Mouse (Mus musculus) liver, embryonic 13.5 days (tissue): ENCODE results near the gene Gpr142. TPM values are rescaled to one million over a fixed set of nuclear protein-coding genes. Genes with fewer than 3 reads are reported as not detected.
A peak's percentile ranks its signal among the peaks of the same experiment; 100 is the strongest.

Experiments
- ATAC-seq: fragments of 200-750 bp; cut with Nextera tagmentation; 2 replicates; pipeline ENCODE4 v1.8.0; 2017; ENCODE audit warnings: low read depth, mild to moderate bottlenecking, moderate number of reproducible peaks, moderate library complexity
- DNase-seq: peaks from one replicate; pipeline ENCODE4 v3.0.0; 2022
- H3K27ac ChIP-seq: fragments of 300-500 bp; sonication (generic); 2 replicates; pipeline ENCODE4 v1.5.1; 2015; ENCODE audit warnings: moderate library complexity, mild to moderate bottlenecking, inconsistent platforms
- H3K27me3 ChIP-seq: fragments of 300-500 bp; sonication (generic); 2 replicates; pipeline ENCODE4 v1.6.1; 2015; ENCODE audit warnings: mild to moderate bottlenecking, inconsistent platforms
- H3K36me3 ChIP-seq: fragments of 300-500 bp; sonication (generic); 2 replicates; pipeline ENCODE4 v1.6.1; 2015; ENCODE audit warnings: mild to moderate bottlenecking, inconsistent platforms
- H3K4me1 ChIP-seq: fragments of 300-500 bp; sonication (generic); replicated peaks from 2 replicates; pipeline ENCODE4 v1.6.1; 2015; ENCODE audit warnings: inconsistent platforms
- H3K4me2 ChIP-seq: fragments of 300-500 bp; sonication (generic); 2 replicates; pipeline ENCODE4 v1.6.1; 2015; ENCODE audit warnings: inconsistent platforms, mild to moderate bottlenecking, moderate library complexity
- H3K4me3 ChIP-seq: fragments of 300-500 bp; sonication (generic); replicated peaks from 2 replicates; pipeline ENCODE4 v1.5.1; 2015; ENCODE audit warnings: mild to moderate bottlenecking, inconsistent platforms
- H3K9ac ChIP-seq: fragments of 300-500 bp; sonication (generic); 2 replicates; pipeline ENCODE4 v1.6.1; 2015; ENCODE audit warnings: mild to moderate bottlenecking, inconsistent platforms
- H3K9me3 ChIP-seq: fragments of 300-500 bp; sonication (generic); replicated peaks from 2 replicates; pipeline ENCODE4 v1.6.1; 2016; ENCODE audit warnings: inconsistent platforms
- WGBS: fragments of 180-500 bp; shearing (Covaris S2); methylation state at CpG from one replicate; pipeline ENCODE4 v1.1.7; 2015; ENCODE audit not compliant: insufficient replicate concordance; 5-methylcytosine and 5-hydroxymethylcytosine counted together
- polyA plus RNA-seq: library from polyadenylated mRNA; unstranded; fragments of >200 nt; fragmentation: Nextera tagmentation; extraction: Ambion mirVana; gene quantifications from 2 replicates; pipeline ENCODE4 v1.2.1, GENCODE M21; 2015

Gpr142 gene
- polyA plus RNA-seq, 1 experiment from 2014 or later, result not detected

DNA sequence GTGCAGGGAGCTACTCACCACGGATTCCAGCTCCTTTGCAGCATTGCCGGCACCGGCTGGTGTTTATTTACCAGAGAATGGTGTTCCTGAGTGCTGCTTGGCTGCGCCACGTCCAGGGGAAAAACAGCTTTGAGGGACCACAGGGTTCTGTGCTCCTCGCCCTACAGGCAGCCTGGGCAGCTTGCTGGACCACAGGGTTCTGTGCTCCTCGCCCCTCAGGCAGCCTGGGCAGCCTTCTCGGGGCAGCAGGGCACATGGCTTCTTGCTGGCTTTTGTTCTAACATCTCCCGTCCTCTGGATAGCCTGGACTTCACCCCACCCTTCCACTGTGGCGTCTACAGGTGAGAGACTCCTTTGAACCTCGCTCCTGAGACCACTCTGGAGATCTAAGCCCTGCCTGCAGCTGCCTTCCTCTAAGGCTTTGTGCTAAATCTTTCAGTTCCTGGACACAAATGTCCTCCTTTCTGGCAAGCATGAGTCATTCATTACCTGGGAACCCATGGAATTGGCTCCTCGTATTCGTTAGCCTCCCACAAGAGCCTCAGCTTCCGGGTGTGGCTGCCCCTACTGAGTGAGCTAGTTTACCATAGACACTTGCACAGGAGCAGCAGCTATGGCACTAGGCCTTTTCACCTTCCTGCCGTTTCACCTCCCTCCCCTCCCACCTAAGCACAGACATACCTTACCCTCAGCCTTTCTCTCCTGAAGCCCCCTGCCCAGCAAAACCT is 4.0 kb downstream of the Gpr142 start:
- 52% methylated on average over 15 of the region's 15 CpGs for WGBS
- Histone ChIP-seq H3K36me3 (no peaks in the 10 kb centered on the region), H3K27ac (no peak overlapping the region), H3K27me3 (no peaks in the 10 kb centered on the region), H3K9ac (no peak overlapping the region), H3K9me3 (no peaks in the 10 kb centered on the region), H3K4me3 (no peak overlapping the region), H3K4me2 (no peak overlapping the region), H3K4me1 (peaks cover 20% of the 10 kb centered on the region; the same call in 1 of the 2 replicates)
- no peak for DNase-seq
- no peak for ATAC-seq

DNA sequence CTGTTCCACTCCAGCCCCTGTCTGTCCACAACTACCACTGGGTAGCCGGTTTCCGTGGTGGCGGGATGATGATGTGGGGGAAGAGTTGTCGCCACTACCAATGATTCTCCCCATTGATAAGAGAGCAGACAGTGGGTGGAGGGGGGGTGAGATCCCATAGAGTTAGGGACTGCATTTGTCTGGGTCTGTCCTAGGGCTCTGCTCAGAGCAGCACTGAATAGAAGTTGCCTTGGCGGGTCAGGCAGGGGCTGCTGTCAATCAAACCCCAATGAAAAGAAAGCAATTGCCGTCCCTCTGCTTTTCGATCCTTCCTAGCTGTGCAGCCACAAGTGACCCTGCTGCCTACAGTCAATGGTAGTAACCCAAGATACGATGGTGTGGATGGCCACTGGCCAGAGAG is 5.3 kb downstream of the Gpr142 start:
- H3K9me3 ChIP-seq, result no peaks in the 10 kb centered on the region
- no peak for DNase-seq
- H3K9ac ChIP-seq, result no peak overlapping the region
- no peak overlapping the region for H3K4me2 ChIP-seq
- no peaks in the 10 kb centered on the region for H3K27me3 ChIP-seq
- 46% methylated on average over 8 of the region's 8 CpGs for WGBS
- ATAC-seq, result no peak
- no peaks in the 10 kb centered on the region for H3K36me3 ChIP-seq
- H3K4me3 ChIP-seq, result no peak overlapping the region
- peaks cover 20% of the 10 kb centered on the region; the same call in 1 of the 2 replicates for H3K4me1 ChIP-seq
- no peak overlapping the region for H3K27ac ChIP-seq

DNA sequence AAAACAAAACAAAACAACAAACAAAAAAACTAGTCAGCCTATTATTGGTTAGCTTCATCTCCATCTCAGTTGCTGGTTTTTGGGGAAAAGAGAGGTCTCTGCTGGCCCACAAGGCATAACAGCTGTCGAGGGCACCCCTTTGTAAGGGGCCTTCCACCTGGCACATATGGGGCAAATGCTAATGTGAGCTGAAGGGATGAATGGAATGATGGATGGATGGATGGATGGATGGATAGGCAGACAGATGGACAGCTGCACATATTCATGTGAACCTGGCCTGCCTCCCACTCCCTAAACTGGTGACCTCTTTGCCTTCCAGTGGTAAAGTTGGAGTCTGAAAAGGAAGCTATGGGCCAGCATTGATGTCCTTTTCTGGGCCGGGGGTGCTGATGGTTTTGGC is 8.3 kb downstream of the Gpr142 start:
- Histone ChIP-seq H3K9ac (no peak overlapping the region), H3K9me3 (no peaks in the 10 kb centered on the region), H3K27ac (no peak overlapping the region), H3K36me3 (no peaks in the 10 kb centered on the region), H3K27me3 (no peaks in the 10 kb centered on the region), H3K4me3 (no peak overlapping the region), H3K4me1 (peaks cover 27% of the 10 kb centered on the region; the same call in 1 of the 2 replicates), H3K4me2 (no peak overlapping the region)
- no peak for DNase-seq
- WGBS, result 52% methylated on average over 2 of the region's 2 CpGs
- ATAC-seq, result no peak

DNA sequence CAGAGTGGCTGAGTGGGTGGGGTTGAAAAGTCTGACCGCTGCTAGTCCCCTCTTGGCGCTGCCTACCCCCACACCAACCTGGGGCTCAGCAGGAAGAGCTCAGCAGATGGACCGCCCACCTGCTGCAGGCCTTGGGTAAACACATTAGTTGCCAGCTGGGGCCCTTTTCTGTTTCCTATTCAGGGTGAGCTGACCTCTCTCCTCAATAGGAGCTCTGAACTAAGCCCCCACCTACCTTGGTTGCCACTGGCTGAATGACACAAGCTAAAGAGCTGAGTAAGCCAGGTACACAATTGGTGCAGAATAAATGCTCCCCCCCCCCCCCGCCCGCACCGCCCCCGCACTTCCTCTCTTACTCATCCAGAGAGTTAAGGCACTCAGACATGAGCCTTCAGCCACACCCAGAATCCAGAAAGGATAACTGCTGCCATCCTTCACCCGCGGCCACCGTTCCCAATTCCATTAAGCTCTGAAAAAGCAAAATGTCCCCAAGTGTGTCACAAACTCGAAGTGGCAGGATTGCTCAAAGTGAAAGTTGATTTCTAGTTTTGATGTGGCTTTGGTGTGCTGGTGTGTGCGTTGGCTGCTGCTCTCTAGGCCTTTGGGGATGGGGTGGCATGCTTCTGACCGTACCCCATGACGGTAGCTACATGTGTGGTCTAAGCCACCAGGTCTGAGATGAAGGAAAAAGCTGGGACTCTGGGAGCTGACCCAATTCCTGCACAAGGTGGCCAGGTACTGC is 9.1 kb downstream of the Gpr142 start:
- H3K9ac ChIP-seq, result no peak overlapping the region

DNA sequence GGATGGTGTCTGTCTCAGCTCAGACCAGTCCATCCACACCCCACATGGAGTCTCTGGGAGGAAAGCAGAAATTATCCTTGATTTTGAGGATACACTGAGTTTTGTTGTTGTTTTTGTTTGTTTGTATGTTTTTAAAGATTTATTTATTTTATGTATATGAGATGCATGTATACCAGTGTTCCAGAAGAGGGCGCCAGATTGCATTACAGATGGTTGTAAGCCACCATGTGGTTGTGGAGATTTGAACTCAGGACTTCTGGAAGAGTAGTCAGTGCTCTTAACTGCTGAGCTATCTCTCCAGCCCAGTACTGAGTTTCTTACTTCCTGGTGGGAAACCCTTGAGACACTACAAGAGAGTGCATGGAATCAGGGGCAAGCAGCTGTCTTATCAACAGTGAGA is 10.6 kb downstream of the Gpr142 start:
- H3K27me3 ChIP-seq, result no peaks in the 10 kb centered on the region
- no peak overlapping the region for H3K9ac ChIP-seq
- H3K9me3 ChIP-seq, result no peaks in the 10 kb centered on the region
- DNase-seq, result no peak
- 50% methylated on average over 1 of the region's 1 CpGs for WGBS
- ATAC-seq, result no peak
- no peak overlapping the region for H3K4me3 ChIP-seq
- H3K4me2 ChIP-seq, result no peak overlapping the region
- no peak overlapping the region for H3K27ac ChIP-seq
- H3K36me3 ChIP-seq, result no peaks in the 10 kb centered on the region
- H3K4me1 ChIP-seq, result peaks cover 28% of the 10 kb centered on the region

More for the DNA sequence above, 9.1 kb downstream of the Gpr142 start:
- ATAC-seq (peak; percentile 34; the same call in 1 of the 2 replicates), DNase-seq (no peak)
- no peak overlapping the region for H3K27ac ChIP-seq
- peaks cover 29% of the 10 kb centered on the region for H3K4me1 ChIP-seq
- no peak overlapping the region for H3K4me2 ChIP-seq
- H3K36me3 ChIP-seq, result no peaks in the 10 kb centered on the region
- H3K4me3 ChIP-seq, result no peak overlapping the region
- no peaks in the 10 kb centered on the region for H3K27me3 ChIP-seq
- WGBS, result 32% methylated on average over 14 of the region's 14 CpGs
- H3K9me3 ChIP-seq, result no peaks in the 10 kb centered on the region

DNA sequence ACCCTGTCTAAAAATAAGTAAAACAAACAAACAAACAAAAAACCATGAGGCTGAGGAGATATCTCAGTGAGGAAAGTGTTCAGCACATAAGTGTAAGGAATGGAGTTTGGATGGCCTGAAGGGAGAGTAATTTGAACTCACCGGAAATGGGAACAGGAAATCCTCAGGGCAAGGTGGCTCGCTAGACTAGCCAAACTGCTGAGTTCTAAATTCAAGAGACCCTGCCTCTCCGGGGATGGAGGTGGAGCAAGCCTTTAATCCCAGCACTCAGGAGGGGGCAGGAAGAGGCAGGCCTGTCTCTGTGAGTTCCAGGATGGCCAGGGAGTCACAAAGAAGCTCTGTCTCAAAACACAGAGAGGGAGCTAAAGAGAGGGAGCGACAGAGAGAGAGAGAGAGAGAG is 11.6 kb downstream of the Gpr142 start:
- H3K9ac ChIP-seq, result no peak overlapping the region
- no peak for DNase-seq
- no peak overlapping the region for H3K4me3 ChIP-seq
- no peak overlapping the region for H3K27ac ChIP-seq
- no peak overlapping the region for H3K4me2 ChIP-seq
- no peaks in the 10 kb centered on the region for H3K9me3 ChIP-seq
- no peak for ATAC-seq
- peaks cover 28% of the 10 kb centered on the region for H3K4me1 ChIP-seq
- no peaks in the 10 kb centered on the region for H3K36me3 ChIP-seq
- no peaks in the 10 kb centered on the region for H3K27me3 ChIP-seq
- 17% methylated on average over 4 of the region's 4 CpGs for WGBS

DNA sequence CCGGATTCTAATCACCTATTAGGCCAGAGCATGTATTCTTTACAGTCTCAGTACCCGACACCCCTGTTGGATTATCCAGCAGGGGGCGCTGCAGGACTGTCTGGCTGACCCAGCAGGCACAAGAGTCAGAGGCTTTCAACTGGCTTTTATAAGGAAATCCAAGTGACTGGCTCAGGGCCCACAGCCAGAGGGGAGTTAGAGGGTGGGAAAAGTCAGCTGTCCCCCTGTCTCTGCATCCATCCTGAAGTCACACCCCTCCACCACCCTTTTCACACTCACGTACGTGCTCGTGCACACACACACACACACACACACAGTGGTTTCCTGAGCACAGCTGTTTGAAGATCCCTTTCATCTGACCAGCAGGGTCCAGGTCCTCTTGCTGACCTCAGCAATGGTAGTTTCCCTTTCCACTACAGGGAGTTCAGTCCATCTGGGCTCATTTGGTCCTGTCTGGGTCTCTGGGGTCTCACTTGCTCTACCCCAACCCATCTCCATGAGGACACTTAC is 14.1 kb downstream of the Gpr142 start:
- ATAC-seq, result peak; percentile 50; the same call in 1 of the 2 replicates
- peaks cover 13% of the 10 kb centered on the region for H3K4me1 ChIP-seq
- no peak overlapping the region for H3K27ac ChIP-seq
- DNase-seq, result peak; percentile 65
- no peaks in the 10 kb centered on the region for H3K36me3 ChIP-seq
- no peak overlapping the region for H3K4me2 ChIP-seq
- no peaks in the 10 kb centered on the region for H3K9me3 ChIP-seq
- 18% methylated on average over 6 of the region's 6 CpGs for WGBS
- no peak overlapping the region for H3K4me3 ChIP-seq
- H3K27me3 ChIP-seq, result no peaks in the 10 kb centered on the region
- H3K9ac ChIP-seq, result no peak overlapping the region

DNA sequence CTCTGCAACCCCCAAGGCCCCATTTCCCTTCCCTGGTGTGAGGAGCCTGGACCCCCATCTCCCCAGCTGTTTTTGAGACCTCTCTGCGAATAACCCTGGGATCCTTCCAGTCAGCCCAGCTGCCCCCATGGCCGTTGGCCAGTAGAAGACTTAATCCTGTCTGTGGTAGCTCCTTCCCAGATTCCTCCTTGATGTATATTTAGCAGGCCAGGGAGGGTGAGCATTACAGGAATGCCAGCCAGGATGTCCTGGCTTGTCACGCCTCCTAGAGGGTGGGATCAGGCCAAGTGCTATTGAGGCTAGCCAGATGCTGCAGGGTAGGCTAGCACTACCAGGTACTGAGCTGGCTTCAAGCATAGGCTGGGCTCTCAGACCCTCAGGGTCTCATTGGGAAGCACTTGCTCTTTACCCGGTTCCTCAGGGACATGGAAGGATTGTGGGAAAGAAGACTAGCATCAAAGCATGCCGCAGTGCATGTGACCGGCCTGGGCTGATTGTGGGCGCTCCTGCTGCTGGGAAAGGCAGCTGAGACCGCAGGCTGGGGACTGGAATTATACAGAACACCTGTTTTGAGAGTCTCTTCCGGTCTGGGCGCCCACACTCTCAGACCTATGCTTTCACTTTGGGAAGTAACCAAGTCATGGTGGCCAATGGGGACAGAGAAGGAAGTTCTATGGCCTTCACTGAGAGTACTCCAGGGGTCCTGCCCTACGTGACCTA is 16.3 kb downstream of the Gpr142 start:
- Histone ChIP-seq H3K4me1 (peaks cover 8% of the 10 kb centered on the region), H3K4me2 (no peak overlapping the region), H3K27ac (no peak overlapping the region), H3K9me3 (no peaks in the 10 kb centered on the region), H3K9ac (no peak overlapping the region), H3K36me3 (no peaks in the 10 kb centered on the region), H3K27me3 (no peaks in the 10 kb centered on the region), H3K4me3 (no peak overlapping the region)
- 59% methylated on average over 11 of the region's 11 CpGs for WGBS
- ATAC-seq (no peak), DNase-seq (no peak)

DNA sequence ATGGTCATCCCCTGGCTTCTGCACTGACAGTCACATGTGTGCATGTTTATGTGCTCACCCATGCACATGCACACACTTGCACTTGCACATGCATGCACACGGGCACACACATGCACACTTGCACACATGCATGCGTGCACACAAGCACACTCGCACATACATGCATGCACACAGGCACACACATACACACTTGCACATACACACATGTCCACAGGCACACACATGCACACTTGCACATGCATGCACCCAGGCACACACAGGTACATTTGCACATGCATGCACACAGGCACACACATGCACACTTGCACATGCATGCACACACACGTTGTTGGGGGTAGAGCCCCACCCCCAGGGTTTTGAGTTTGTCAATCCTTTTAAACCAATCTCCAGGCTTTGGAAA is 18.2 kb downstream of the Gpr142 start:
- Histone ChIP-seq H3K27me3 (no peaks in the 10 kb centered on the region), H3K4me1 (peaks cover 5% of the 10 kb centered on the region), H3K27ac (no peak overlapping the region), H3K36me3 (no peaks in the 10 kb centered on the region), H3K4me3 (no peak overlapping the region), H3K9ac (no peak overlapping the region), H3K4me2 (no peak overlapping the region), H3K9me3 (no peaks in the 10 kb centered on the region)
- 64% methylated on average over 4 of the region's 4 CpGs for WGBS
- ATAC-seq (no peak), DNase-seq (no peak)

DNA sequence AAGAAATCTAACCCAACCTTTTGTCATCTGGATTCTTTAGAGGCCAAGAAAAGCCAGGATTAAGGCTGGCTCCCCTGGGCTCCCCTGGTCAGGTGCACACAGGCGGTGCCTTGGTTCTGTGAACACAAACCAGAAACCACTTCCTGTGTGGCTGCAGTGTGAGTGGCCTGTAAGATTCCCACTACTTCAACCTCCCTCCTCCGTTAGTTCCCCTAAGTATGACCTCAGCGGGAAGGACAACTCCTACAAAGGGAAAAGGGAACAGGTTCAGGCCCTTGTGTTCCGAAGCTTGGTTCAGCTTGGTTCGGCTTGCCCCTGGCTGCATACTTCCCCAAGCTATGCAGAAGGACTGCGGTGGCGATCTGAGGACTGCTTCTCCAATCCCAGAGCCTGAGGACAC is 19.5 kb downstream of the Gpr142 start:
- no peak for ATAC-seq

DNA sequence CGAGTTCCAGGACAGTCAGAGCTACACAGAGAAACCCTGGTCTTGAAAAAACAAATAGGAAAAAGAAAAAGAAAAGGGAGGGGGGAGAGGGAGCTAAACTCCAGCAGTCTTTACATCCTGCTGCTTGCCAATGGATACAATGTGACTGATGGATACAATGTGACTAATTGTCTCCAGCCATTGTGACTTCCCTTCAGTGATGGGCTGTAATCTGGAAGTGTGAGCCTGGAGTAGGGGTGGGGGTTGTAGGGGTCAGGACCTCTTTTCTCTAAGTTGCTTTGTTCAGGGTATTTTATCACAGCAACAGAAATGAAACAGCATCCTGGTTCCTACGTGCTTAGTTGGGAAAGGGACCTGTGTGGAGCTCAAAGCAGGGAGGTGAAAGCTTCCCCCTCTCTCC is 20.4 kb downstream of the Gpr142 start:
- no peaks in the 10 kb centered on the region for H3K9me3 ChIP-seq
- H3K4me2 ChIP-seq, result no peak overlapping the region
- H3K36me3 ChIP-seq, result no peaks in the 10 kb centered on the region
- 53% methylated on average over 2 of the region's 2 CpGs for WGBS
- DNase-seq, result no peak
- no peak overlapping the region; the same call in 1 of the 2 replicates for H3K27ac ChIP-seq
- peaks cover 7% of the 10 kb centered on the region; the same call in 1 of the 2 replicates for H3K4me1 ChIP-seq
- no peak overlapping the region for H3K9ac ChIP-seq
- no peak overlapping the region for H3K4me3 ChIP-seq
- 0 out of 2 replicates have a peak, but pooled peaks cover 2% of the 10 kb centered on the region for H3K27me3 ChIP-seq
- ATAC-seq, result no peak

More for the DNA sequence above, 19.5 kb downstream of the Gpr142 start:
- H3K4me2 ChIP-seq, result no peak overlapping the region
- H3K27me3 ChIP-seq, result no peaks in the 10 kb centered on the region
- H3K9ac ChIP-seq, result no peak overlapping the region
- no peak for DNase-seq
- no peak overlapping the region for H3K27ac ChIP-seq
- 46% methylated on average over 7 of the region's 7 CpGs for WGBS
- H3K4me1 ChIP-seq, result peaks cover 6% of the 10 kb centered on the region; the same call in 1 of the 2 replicates
- H3K36me3 ChIP-seq, result no peaks in the 10 kb centered on the region
- H3K4me3 ChIP-seq, result no peak overlapping the region
- H3K9me3 ChIP-seq, result no peaks in the 10 kb centered on the region
